Mouse (Mus musculus): ENCODE data around the gene H2afv.

The H2afv gene

GRCm38 (mm10) chr11:6444077-6444853, at the start of gene H2afv:
TSS of gene H2afv (minus strand) at chr11:6444443.
- DNase-seq (ENCODE audit: low read depth, low spot score): peak; percentile 99

- peak; percentile 77 for DNase-seq (ENCODE audit: low read depth, low spot score)
Measured at GRCm38 (mm10) chr11:6489691-6490503, 45.7 kb upstream of the H2afv start.

GRCm38 (mm10) chr11:6489257-6489656, 45.0 kb upstream of the H2afv start:
- DNase-seq (ENCODE audit: low read depth, low spot score): no peak

GRCm38 (mm10) chr11:6488041-6488684, 43.9 kb upstream of the H2afv start:
- DNase-seq (ENCODE audit: low read depth, low spot score): no peak

- no peak for DNase-seq (ENCODE audit: low read depth, low spot score)
Measured at GRCm38 (mm10) chr11:6487496-6487895, 43.3 kb upstream of the H2afv start.

DNA sequence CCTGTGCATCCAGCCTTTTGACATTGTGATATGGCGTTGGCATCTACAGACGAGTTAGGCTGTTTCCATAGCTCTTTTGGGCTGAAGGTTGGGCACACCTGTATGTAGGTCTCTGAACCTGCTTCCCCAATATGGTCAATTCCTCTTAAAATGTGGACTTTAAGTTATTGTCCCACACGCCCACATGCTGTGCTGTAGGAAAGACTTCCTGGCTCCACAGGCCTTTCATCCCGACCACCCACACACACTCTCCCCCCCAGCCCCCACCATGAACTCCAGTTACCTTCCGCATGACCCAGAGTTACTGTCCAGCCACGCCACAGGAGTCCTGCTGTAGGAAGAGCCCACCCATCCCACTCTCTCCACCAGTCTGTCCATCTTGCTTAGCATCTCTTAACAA, 42.7 kb upstream of the H2afv start:
- no peak for DNase-seq (ENCODE audit: low read depth, low spot score)

- DNase-seq (ENCODE audit: low read depth, low spot score): no peak
Measured at GRCm38 (mm10) chr11:6484244-6484959, 40.2 kb upstream of the H2afv start.

- no peak for DNase-seq (ENCODE audit: low read depth, low spot score)
Measured at GRCm38 (mm10) chr11:6483103-6483502, 38.9 kb upstream of the H2afv start.

- DNase-seq (ENCODE audit: low read depth, low spot score): no peak
Measured at GRCm38 (mm10) chr11:6481669-6482185, 37.5 kb upstream of the H2afv start.

DNA sequence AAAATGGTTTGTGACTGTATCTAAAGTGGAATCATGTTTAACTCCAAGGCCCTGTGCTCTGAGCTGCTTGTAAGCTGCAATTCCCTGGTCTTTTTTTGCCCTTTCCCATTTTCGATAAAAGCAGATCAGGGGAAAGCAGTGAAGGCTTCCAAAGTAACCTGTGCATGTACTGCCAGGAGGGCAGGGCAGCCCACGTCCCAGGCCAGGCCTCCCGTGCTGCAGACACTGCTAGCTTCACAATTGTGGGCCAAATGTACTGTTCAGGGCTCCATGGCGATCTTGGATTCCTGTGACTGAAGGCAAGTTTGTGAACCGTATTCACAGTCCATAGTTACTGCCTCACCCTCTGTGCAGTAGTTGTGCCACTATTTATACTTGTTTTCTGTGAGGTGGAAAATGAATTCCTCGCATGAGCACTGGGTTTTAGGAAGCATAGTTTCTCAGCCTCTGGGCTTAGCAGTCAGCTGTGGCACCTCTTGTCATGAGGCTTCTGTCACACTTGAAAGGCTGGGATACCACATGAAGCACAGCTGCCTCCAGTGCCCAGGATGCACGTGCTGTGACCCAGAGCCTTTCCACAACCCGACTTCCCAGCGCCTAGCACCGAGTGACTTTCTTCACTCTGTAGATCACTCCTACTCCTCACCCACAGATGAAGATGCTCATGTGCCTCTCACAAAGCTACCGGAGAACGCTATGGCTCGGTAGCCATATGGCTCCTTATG, 36.6 kb upstream of the H2afv start:
- DNase-seq (ENCODE audit: low read depth, low spot score): no peak

DNA sequence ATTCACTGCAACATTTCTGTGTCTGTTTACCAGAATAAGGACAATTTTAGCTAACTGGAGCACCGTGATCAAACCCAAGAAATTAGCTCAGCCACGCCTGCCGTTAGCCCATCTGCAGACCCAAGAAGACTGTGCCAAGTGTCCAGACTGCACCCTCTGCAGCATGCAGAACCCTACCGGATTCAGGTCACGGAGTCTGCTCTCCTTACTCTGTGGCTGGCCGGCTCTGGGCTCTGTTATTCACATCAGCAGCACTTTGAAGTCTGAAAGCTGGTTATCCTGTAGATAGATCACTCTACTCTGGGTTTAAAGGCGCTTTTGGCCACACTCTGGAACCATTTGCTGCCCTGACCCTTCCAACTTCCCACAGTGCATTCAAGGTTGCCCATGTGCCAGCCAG, 35.9 kb upstream of the H2afv start:
- no peak for DNase-seq (ENCODE audit: low read depth, low spot score)

DNA sequence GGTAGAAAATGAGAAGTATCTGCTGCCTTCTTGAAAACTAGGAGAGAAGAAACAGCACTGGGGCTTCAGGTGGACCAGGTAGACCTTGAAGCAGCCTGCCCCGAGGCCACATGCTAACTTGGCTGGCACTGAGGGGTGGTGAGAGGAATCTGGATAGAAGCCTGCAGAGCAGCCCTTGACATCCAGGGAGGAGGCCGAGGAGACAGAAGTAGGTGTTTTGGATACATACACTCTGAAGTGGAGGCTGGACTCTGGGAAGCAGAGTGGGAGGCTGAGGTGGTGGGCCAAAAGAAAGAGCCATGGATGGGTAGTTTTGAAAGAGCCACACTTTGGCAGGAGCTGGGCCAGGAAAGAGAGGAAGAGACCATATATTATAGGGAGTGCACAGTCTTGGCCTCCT, 35.0 kb upstream of the H2afv start:
- no peak for DNase-seq (ENCODE audit: low read depth, low spot score)

DNA sequence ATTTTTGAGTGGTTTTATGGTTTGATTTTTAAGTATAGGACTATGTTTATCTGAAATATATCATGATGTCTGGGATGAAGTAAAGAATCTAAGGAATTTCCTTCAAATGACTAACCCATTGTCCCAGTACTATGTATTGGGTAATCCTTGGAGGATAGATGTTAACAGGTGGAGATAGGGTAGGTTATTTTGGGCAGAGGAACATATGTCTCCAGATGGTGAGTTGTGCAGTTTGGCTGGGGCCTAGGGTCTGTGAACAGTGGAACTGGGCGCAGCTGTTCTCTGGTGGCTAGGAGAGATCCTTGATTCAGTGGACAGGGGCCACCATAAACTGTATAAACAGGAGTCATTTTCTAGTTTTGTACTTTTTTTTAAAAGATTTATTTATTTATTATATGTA, 33.1 kb upstream of the H2afv start:
- DNase-seq (ENCODE audit: low read depth, low spot score): no peak

DNA sequence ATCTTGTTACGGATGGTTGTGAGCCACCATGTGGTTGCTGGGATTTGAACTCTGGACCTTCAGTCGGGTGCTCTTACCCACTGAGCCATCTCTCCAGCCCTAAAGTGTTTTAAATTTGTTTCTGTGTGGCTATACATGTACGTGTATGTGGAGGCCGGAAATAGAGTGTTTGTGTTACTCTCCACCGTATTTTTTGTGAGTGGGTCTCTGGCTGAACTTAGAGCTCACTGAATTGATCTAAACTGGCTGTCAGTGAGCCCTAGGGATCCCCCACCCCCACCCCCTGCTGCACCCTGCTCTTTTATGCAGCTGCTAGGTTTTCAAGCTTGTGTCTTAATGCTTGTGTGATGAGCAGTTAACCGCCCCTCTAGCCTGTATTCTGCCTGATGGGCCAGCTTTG, 32.6 kb upstream of the H2afv start:
- peak; percentile 16 for DNase-seq (ENCODE audit: low read depth, low spot score)

DNA sequence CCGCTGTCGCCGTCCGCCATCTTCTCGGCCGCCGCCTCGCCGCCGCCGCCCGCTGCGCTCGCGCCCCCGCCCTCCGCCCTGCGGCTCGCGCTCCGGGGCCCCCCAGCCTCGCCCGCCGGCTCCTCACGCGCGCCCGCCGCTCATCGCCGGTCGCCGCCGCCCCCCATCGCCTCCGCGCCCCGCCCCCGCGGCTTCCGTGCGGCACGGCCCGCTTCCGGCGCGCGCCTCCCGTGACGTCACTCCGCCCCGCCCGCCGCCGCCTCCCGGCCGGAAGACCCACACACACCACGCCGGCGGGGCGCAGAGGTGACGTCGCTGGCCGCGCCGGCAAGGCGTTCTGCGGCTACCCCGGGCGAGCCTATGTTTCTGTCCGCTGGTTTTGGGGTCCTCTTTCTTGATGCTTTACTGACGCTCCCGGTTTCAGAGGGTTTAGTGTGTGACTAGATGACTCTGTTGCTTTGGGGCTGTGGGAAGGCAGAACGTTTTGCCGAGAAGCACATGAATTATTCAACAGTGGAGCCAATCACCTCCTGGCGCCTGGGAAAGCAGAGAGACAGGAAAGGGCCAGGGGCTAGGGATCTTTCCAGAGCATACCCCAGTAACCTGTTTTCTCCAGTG, 31.7 kb upstream of the H2afv start, which contains the start of gene Purb:
Gene Purb (minus strand): TSS at position 51 of the 618 bp plus-strand sequence.
- DNase-seq (ENCODE audit: low read depth, low spot score): peak; percentile 97

GRCm38 (mm10) chr11:6474874-6475731, 30.9 kb upstream of the H2afv start:
- peak; percentile 78 for DNase-seq (ENCODE audit: low read depth, low spot score)

GRCm38 (mm10) chr11:6474381-6474780, 30.1 kb upstream of the H2afv start:
- DNase-seq (ENCODE audit: low read depth, low spot score): no peak

- no peak for DNase-seq (ENCODE audit: low read depth, low spot score)
Measured at GRCm38 (mm10) chr11:6472076-6472475, 27.8 kb upstream of the H2afv start.

GRCm38 (mm10) chr11:6471493-6471892, 27.2 kb upstream of the H2afv start:
- DNase-seq (ENCODE audit: low read depth, low spot score): no peak
